Mouse (Mus musculus): ENCODE results near the gene Iqsec3. TPM values are rescaled to one million over a fixed set of nuclear protein-coding genes. Genes with fewer than 3 reads are reported as not detected.

The Iqsec3 gene
- polyA plus RNA-seq, 1 experiment from 2014 or later, result not detected

DNA sequence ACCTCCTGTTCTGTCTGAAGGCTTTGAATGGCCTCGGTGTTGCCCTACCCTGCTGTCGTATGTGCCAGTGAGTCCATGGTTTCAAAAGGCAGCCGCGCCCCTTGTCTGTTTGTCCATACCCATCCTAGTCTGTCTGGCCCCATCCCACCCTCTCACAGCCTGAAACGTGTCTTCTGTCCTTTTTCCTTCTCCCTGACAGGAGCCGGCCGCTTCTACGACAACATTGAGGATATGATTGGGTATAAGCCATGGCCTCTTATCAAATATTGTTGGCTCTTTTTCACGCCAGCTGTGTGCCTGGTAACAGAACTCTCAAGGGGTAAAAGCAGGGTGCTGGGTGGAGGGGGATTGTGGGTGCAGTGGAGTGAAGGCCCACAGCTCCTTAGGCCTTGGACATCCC lies 137.6 kb downstream of the Iqsec3 start:
- DNase-seq (no peak), ATAC-seq (ENCODE audit: low read depth) (no peak)
- H3K36me3 ChIP-seq, result 0 out of 2 replicates have a peak, but pooled peaks cover 2% of the 10 kb centered on the region
- H3K27me3 ChIP-seq, result 0 out of 2 replicates have a peak, but pooled peaks cover 4% of the 10 kb centered on the region
- peak overlapping the region; percentile 53; the same call in 1 of the 2 replicates for H3K9ac ChIP-seq
- H3K27ac ChIP-seq, result peak overlapping the region; percentile 58
- H3K4me1 ChIP-seq (replicated peaks), result peaks cover 27% of the 10 kb centered on the region
- no peak overlapping the region for H3K4me3 ChIP-seq (replicated peaks)
- H3K4me2 ChIP-seq, result peak overlapping the region; percentile 58; the same call in 1 of the 2 replicates
- 77% methylated on average over 9 of the region's 9 CpGs for WGBS (ENCODE audit: insufficient replicate concordance)
- H3K9me3 ChIP-seq (replicated peaks), result no peaks in the 10 kb centered on the region

DNA sequence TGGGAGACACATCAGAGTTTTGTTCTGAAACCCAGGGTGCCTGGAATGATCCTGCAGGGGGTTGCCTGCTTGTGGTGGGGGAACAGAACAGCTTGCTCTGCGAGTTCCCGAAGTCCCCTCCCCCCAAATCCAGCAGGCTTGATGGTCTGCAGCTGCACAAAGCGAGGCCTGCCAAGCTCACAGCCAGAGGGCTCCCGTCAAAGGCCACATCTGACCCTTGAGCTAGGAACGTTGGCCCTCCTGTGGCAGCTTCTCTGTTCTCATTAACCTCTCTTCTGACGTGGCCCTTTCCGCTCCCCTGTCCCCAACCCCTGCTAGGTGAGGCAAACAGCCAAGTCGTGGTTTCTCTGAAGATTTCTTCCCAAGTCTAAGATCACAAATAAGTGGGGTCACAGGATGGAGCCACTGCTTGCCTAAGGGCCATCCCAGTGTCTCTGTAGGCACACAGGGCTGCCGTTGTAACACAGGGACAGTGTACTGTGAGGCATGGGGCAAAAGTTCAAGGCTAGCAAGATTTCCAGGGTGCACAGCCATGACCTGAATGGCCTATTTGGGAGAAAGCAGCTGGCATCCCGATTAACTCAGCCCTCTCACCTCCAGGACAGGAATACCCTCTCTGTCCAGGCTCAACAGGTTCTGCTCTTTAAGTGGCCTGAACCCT lies 143.5 kb downstream of the Iqsec3 start:
- no peak overlapping the region for H3K4me3 ChIP-seq (replicated peaks)
- peak; percentile 43; the same call in 1 of the 2 replicates for ATAC-seq (ENCODE audit: low read depth)
- H3K4me2 ChIP-seq, result no peak overlapping the region
- no peaks in the 10 kb centered on the region for H3K27me3 ChIP-seq
- 38% methylated on average over 10 of the region's 10 CpGs for WGBS (ENCODE audit: insufficient replicate concordance)
- DNase-seq, result no peak
- H3K27ac ChIP-seq, result no peak overlapping the region
- peaks cover 16% of the 10 kb centered on the region for H3K4me1 ChIP-seq (replicated peaks)
- H3K9ac ChIP-seq, result no peak overlapping the region
- no peaks in the 10 kb centered on the region for H3K36me3 ChIP-seq
- no peaks in the 10 kb centered on the region for H3K9me3 ChIP-seq (replicated peaks)

DNA sequence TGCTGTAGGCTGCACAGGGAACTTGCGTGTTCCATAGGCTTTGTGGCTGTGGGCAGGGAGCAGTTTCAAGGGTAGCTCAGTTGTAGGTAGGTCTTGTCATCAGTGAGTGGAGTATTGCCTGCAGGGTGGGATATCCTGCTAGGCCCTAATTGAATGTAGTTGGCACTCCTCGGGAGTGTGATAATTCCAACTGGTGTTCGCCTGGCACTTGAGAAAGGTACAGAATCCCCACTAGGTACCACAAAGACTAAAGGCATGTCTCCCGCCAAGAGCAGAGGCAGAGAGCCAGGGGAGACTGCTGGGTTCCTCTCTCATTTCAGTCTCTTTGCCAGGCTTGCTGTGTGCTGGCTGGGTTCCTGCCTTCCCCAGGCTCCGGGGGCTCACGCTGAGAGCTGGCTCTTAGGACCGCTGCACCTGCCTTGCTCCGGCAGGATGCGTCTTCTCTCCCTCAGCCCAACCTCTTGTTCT lies 145.0 kb downstream of the Iqsec3 start:
- H3K36me3 ChIP-seq, result no peaks in the 10 kb centered on the region
- H3K9ac ChIP-seq, result no peak overlapping the region
- WGBS (ENCODE audit: insufficient replicate concordance), result 65% methylated on average over 9 of the region's 9 CpGs
- no peak for ATAC-seq (ENCODE audit: low read depth)
- DNase-seq, result no peak
- H3K27ac ChIP-seq, result no peak overlapping the region
- H3K4me1 ChIP-seq (replicated peaks), result peaks cover 16% of the 10 kb centered on the region
- H3K9me3 ChIP-seq (replicated peaks), result no peaks in the 10 kb centered on the region
- no peaks in the 10 kb centered on the region for H3K27me3 ChIP-seq
- no peak overlapping the region for H3K4me2 ChIP-seq
- H3K4me3 ChIP-seq (replicated peaks), result no peak overlapping the region

DNA sequence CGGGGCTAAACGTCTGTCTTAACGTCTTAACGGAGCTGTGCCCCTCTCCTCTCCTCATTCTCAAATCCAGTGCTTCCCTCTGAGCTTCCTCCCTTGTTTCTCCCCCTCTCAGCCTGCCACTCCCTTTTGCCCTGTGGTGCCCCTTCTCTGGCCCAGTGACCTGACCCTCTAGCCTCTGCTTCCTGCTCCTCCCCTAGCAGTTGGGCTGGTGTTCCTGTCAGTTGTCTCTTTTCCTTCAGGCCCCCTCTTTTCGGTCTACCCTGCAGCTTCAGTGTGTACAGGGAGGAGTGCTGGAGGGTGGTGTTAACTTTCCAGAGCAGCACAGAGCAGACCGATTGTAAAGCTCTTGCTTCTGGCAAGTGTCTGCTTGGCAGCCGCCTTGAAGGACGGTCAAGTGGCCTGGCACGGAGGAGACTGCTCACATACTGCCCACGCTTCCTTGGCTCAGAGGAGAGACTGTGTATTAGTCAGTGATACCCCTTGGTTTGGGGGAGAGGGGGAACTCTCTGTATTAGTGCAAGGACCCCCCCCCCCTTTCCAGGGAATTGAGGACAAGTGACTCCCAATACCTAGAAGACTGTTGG lies 146.9 kb downstream of the Iqsec3 start:
- H3K27ac ChIP-seq, result no peak overlapping the region
- no peaks in the 10 kb centered on the region for H3K9me3 ChIP-seq (replicated peaks)
- no peak for ATAC-seq (ENCODE audit: low read depth)
- no peak for DNase-seq
- WGBS (ENCODE audit: insufficient replicate concordance), result 45% methylated on average over 10 of the region's 10 CpGs
- no peaks in the 10 kb centered on the region for H3K36me3 ChIP-seq
- H3K9ac ChIP-seq, result no peak overlapping the region
- no peak overlapping the region for H3K4me3 ChIP-seq (replicated peaks)
- peaks cover 16% of the 10 kb centered on the region for H3K4me1 ChIP-seq (replicated peaks)
- no peaks in the 10 kb centered on the region for H3K27me3 ChIP-seq
- no peak overlapping the region for H3K4me2 ChIP-seq

DNA sequence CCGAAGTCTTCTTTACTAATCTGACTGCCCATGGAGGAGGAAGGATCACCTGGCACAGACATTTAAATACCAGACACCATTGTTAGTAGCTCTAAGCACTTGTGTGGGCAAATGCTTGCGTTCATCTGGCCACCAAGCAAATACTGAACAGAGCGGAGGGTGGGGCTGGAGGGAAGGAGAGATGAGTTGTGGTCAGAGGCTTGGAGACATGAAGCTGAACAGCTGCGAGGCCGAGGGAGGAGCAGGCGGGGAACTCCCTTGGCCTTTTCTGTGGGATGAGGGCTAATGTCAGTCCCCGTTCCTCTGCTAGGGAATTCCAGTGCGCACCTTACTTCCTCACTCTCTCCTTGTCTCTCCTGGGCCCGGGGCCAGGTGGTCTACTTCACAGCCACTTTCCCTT lies 147.7 kb downstream of the Iqsec3 start:
- DNase-seq (no peak), ATAC-seq (ENCODE audit: low read depth) (no peak)
- no peak overlapping the region for H3K27ac ChIP-seq
- no peak overlapping the region for H3K4me2 ChIP-seq
- no peaks in the 10 kb centered on the region for H3K27me3 ChIP-seq
- no peaks in the 10 kb centered on the region for H3K36me3 ChIP-seq
- H3K9me3 ChIP-seq (replicated peaks), result no peaks in the 10 kb centered on the region
- H3K4me1 ChIP-seq (replicated peaks), result peaks cover 16% of the 10 kb centered on the region
- WGBS (ENCODE audit: insufficient replicate concordance), result 49% methylated on average over 9 of the region's 9 CpGs
- no peak overlapping the region for H3K9ac ChIP-seq
- no peak overlapping the region for H3K4me3 ChIP-seq (replicated peaks)

DNA sequence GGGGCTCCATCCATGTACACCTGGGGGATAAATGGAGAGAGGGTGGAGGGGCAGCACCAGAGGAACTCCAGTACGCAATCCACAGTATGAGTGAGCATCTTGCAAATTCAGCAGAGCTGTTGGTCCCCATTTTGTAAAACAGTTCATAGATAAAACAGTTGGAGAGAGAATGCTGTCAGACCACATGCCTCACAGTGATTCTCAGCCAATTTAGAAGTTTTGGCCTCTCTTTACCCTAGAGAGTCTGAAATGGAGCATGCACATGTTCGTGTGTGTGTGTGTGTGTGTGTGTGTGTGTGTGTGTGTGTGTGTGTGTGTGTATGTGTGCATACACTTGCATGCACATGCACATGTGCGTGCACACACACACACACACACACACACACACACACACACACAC lies 148.2 kb downstream of the Iqsec3 start:
- Histone ChIP-seq H3K27ac (no peak overlapping the region), H3K4me3 (replicated peaks) (no peak overlapping the region), H3K4me1 (replicated peaks) (peaks cover 14% of the 10 kb centered on the region), H3K9ac (no peak overlapping the region), H3K36me3 (no peaks in the 10 kb centered on the region), H3K27me3 (no peaks in the 10 kb centered on the region), H3K4me2 (no peak overlapping the region), H3K9me3 (replicated peaks) (no peaks in the 10 kb centered on the region)
- ATAC-seq (ENCODE audit: low read depth) (no peak), DNase-seq (no peak)
- WGBS (ENCODE audit: insufficient replicate concordance), result 66% methylated on average over 3 of the region's 3 CpGs

Small RNAs within 50 kb of the gene (microRNA-seq; reads per million reads assigned to microRNA genes)
- gene Gm24855, result not detected

Other genes with a start within 250 kb of the Iqsec3 start
- 6.3 and 7.1 TPM in 2 replicates for gene Usp18, start 227.8 kb downstream of the Iqsec3 start, polyA plus RNA-seq (2015; fragmentation: Nextera tagmentation; extraction: Ambion mirVana)
- 18.6 and 21.2 TPM in 2 replicates for gene Slc6a13, start 173.5 kb downstream of the Iqsec3 start, polyA plus RNA-seq (2015; fragmentation: Nextera tagmentation; extraction: Ambion mirVana)
- gene Slc6a12, start 130.6 kb downstream of the Iqsec3 start, polyA plus RNA-seq (2015; fragmentation: Nextera tagmentation; extraction: Ambion mirVana), result 1.1 and 1.4 TPM in 2 replicates
- 12.5 and 14.2 TPM in 2 replicates for gene A2m, start 161.7 kb upstream of the Iqsec3 start, polyA plus RNA-seq (2015; fragmentation: Nextera tagmentation; extraction: Ambion mirVana)

Measured in liver, embryonic 13.5 days (tissue).